Mouse (Mus musculus) ZHBTc4 (cell line): ENCODE results near the gene Mdc1.

Source experiments
- DNase-seq: peaks from one replicate; pipeline ENCODE4 v3.0.0-alpha.2; 2011; ENCODE audit warnings: low read depth, low spot score

Gene Mdc1

DNA sequence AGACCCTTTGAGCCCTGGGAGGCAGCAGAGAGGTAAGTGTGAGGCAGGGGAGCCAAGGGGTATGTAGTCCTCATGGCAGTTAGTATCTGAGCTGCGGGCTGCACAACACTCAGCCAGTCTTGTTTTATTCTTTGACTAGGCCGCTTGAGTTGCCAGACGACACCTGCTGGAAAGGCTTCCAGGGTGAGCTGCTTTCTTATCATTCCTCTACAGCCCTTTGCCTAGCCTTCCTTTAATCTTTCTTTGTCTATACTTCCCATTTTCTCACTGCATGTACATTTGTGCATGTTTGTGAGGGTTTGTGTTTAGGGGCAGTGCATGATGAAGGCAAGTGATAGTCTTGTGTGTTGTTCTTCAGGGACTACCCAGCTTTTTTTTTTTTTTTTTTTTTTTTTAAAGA is 9.7 kb downstream of the Mdc1 start:
- DNase-seq, result no peak

DNA sequence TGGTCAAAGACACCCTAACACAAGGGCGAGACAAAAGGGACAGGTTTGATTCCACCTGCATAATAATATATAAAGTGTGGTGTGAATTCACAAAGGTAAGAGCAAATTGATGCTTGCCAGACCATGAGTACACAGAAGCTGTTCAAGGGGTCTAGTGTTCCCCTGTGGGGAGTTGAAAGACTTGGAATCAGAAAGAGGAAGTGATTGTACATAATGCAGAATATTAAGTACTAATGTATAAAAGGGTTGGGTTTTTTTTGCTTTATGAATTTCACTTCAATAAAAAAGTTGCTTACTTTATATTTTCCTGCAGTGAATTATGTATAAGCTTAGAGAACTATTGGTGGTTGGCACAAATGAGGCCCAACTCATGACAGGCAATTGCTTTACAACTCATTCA is 18.1 kb downstream of the Mdc1 start:
- DNase-seq, result no peak

GRCm38 (mm10) chr17:35859835-35860234 is 18.5 kb downstream of the Mdc1 start:
- DNase-seq, result no peak

DNA sequence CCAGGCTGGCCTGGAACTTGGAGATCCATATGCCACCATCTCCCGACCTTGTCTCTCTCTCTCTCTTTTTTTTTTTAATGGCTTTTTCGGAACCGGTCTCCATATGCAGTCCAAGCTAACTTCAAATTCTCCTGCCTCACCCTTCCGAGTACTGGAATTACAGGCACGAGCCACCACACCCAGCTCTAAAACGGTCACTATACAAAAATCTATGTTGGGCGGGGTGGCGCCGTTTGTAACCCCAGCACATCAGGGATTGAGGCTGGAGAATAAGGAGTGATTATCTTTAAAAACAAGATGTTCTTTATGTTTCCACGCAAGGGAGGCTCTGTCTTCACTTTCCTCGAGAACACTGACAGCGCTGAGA is 19.5 kb downstream of the Mdc1 start:
- DNase-seq, result no peak

GRCm38 (mm10) chr17:35861198-35861857 is 20.0 kb downstream of the Mdc1 start, which contains the start of gene Nrm:
Nrm (plus strand) TSS chr17:35861318.
- peak; percentile 95 for DNase-seq

- peak; percentile 49 for DNase-seq
Observed at GRCm38 (mm10) chr17:35864832-35865353, 23.6 kb downstream of the Mdc1 start.

- peak; percentile 68 for DNase-seq
Observed at GRCm38 (mm10) chr17:35865481-35866280, 24.4 kb downstream of the Mdc1 start, which contains the start of gene Ppp1r18. Ppp1r18 (plus strand) TSS chr17:35865593.

DNA sequence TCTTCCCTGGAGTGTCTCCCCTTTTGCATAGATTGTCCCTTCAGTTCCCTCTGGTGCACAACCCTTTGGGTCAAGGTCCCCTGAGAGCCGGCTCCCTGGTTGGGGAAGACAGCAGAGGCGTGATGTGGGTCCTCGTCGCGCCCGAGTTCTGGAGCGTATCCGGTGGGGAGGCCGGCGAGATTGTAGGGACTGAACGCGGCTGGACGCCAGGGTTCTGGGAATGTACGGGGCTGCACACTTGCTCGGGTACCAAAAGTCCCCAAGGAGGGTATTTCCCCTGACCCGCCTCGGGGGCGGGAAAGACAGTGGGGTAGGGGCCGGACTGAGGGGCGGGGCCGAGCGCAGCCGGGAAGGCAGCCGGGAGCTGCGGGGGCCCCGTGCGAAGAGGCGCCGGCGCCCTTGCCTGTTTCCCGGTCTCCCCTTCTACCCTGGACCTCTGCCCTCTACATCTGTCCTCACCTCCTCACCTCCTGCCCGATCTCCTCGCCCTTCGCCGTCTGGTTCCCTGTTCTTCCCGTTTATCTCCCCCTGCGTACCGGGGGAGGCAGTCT is 25.0 kb downstream of the Mdc1 start:
- DNase-seq, result peak; percentile 70

DNA sequence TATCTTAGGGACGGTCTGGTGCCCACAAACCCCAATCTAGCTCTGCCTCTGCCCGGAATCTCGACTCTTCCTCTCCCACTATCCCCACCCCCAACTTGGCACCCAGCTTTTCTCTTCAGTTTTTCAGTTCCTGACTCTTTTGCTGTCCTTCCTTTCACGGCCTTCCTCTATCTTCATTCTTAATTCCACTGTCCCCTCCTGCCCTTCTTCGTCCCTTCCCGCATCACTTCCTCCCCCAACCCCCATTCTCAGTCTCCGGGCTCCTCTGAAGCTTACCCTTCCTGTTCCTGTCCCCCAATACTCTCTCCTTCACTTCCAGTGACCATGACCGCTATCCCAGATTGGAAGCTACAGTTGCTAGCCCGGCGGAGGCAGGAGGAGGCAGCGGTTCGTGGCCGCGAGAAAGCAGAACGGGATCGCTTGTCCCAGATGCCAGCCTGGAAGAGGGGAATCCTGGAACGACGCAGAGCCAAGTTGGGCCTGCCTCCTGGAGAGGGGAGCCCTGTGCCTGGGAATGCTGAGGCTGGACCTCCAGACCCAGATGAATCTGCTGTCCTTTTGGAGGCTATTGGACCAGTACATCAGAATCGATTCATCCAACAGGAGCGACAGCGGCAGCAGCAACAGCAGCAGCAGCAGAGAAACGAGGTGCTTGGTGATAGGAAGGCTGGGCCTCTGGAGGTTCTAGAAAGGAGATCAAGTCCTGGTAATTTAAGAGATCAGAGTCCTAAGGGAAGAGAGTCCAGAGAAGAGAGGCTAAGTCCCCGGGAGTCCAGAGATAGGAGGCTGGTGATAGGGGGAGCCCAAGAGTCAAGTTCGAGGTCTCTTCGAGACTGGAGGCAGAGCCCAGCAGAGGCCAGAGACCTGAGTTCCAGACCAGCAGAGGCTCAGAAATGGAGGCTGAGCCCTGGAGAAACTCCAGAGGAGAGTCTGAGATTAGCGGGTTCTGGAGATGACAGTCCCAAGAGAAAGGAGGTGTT is 25.9 kb downstream of the Mdc1 start:
- DNase-seq, result peak; percentile 42

DNA sequence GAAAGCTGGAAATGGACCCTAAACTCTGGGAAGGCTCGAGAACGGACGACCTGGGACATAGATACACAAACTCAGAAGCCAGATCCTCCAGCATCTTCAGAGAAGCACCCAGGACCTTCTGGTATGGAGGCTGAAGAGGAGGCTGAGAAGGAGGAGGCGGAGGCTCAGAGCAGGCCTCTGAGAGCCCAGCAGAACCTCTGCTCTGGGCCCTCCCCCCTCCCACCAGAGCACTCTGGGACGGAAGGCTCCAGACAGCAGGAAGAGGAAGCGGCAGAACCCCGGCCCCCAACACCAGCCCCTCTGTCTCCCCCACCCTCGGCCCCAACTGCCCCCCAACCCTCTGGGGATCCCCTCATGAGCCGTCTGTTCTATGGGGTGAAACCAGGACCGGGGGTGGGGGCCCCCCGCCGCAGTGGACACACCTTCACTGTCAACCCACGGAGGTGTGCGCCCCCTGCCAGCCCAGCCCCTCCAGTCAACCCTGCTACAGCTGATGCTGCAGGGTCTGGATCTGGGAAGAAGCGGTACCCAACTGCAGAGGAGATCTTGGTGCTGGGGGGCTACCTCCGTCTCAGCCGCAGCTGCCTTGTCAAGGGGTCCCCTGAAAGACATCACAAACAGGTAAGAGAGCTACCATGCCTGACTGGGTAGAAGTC is 27.0 kb downstream of the Mdc1 start:
- no peak for DNase-seq

- DNase-seq, result no peak
Observed at GRCm38 (mm10) chr17:35868961-35869345, 27.6 kb downstream of the Mdc1 start.

GRCm38 (mm10) chr17:35869346-35870067 is 28.2 kb downstream of the Mdc1 start:
- peak; percentile 83 for DNase-seq

GRCm38 (mm10) chr17:35870151-35870883 is 29.0 kb downstream of the Mdc1 start:
- DNase-seq, result peak; percentile 77

GRCm38 (mm10) chr17:35870884-35871696 is 29.8 kb downstream of the Mdc1 start:
- peak; percentile 82 for DNase-seq

DNA sequence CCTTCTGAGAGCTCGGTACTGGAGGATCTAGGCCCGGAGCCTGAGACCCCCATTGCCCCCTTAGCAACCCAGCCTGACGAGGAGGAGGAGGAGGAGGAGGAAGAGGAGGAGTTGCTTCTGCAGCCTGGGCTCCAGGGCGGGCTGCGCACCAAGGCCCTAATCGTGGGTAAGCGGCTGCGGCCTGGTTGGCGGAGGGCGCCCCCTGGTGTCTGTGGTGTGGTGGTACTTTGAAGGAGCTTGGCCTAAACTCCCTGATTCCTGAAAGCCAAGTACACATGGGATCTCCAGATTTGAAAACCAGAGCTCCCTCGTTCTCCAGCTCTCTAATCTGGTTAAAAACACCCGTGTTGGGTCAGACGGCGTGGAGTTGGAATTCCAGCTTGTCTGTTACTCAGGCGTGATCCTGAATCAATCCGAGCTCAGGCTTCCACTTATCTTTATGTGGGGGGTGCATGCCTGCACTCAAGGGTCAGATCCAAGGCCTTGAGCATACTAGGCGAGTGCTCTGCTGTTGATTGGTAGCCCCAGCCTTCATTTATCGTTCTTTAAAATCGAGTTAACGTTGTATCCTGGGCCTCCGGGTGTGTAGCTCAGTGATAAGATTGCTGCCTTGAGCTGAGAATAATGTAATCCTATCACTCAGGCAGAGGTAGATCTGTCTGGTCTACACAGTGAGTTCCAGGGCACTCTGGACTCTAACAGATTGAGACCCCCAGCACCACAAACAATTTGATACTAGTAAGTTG is 32.6 kb downstream of the Mdc1 start:
- DNase-seq, result peak; percentile 91

GRCm38 (mm10) chr17:35874721-35875120 is 33.4 kb downstream of the Mdc1 start:
- no peak for DNase-seq

DNA sequence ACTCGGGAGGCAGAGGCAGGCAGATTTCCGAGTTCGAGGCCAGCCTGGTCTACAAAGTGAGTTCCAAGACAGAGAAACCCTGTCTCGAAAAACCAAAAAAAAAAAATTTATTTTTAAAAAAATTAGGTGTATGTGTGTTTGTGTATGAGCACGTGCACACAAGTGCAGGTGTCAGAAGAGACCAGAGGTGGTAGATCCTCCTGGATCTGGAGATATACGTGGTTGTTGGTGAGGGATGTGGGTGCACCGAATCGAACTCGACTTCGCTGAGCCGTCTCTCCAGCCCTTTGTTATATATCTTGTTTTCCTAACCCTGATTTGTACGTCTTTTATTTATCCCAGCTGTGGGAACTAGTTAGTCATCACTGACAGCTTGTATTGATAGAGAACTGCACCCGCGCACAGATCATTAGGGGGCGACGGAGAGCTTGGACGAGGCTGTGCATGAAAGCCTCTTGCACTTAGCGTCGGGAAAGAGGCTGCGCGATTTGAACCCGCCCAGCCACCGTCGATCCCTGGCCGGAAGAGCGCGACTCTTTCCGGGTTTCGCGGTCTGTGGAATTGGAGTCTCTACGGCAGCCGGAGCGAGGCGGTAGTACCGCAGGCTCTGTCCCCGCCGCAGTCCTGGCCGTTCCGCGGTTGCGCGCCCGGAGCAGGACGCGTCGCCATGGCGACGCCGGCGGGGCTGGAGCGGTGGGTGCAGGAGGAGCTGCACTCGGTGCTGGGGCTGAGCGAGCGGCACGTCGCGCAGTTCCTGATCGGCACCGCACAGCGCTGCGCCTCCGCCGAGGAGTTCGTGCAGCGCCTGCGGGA is 38.1 kb downstream of the Mdc1 start, which contains the start of gene Dhx16:
Gene Dhx16 (plus strand): TSS at position 575 of the 813 bp plus-strand sequence.
- peak; percentile 98 for DNase-seq
